Mouse (Mus musculus) testis, adult 2 months (tissue): ENCODE measurements around the gene Pgam5.

Experiments used
- CTCF ChIP-seq: fragments of 200-500 bp; IDR thresholded peaks from 2 replicates; pipeline ENCODE4 v1.5.1; 2012; ENCODE audit warnings: low read depth, mild to moderate bottlenecking, inconsistent platforms, low read length, moderate library complexity; ENCODE audit not compliant: control insufficient read depth, insufficient read depth, insufficient replicate concordance
- POLR2A ChIP-seq: fragments of 200-500 bp; IDR thresholded peaks from 2 replicates; pipeline ENCODE4 v1.6.1; 2012; ENCODE audit warnings: low read depth, mild to moderate bottlenecking, inconsistent platforms, low read length, moderate library complexity; ENCODE audit not compliant: control insufficient read depth

DNA sequence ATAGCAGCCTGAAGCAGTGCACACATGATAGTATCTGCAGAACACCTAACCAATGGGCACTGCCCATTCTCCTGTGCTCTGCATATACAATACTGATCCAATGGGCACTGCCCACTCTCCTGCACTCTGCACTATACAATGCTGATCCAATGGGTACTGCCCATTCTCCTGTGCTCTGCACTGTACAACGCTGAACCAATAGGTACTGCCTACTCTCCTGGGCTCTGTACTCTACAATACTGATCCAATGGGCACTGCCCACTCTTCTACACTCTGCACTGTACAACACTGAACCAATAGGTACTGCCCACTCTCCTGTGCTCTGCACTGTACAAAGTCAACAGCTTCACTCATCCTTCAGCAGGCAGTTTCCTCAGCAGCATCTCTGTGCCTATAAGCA is 7.2 kb upstream of the Pgam5 start:
- no peak for TF ChIP-seq POLR2A
- no peak for TF ChIP-seq CTCF
